Mouse (Mus musculus): ENCODE data around the gene Txndc11. TPM values are rescaled to one million over a fixed set of nuclear protein-coding genes. Genes with fewer than 3 reads are reported as not detected.
A peak's percentile ranks its signal among the peaks of the same experiment; 100 is the strongest.

Gene Txndc11
- polyA plus RNA-seq (2014; fragmentation: Nextera tagmentation; extraction: Ambion mirVana): 31.3 and 33.4 TPM in 2 replicates

DNA sequence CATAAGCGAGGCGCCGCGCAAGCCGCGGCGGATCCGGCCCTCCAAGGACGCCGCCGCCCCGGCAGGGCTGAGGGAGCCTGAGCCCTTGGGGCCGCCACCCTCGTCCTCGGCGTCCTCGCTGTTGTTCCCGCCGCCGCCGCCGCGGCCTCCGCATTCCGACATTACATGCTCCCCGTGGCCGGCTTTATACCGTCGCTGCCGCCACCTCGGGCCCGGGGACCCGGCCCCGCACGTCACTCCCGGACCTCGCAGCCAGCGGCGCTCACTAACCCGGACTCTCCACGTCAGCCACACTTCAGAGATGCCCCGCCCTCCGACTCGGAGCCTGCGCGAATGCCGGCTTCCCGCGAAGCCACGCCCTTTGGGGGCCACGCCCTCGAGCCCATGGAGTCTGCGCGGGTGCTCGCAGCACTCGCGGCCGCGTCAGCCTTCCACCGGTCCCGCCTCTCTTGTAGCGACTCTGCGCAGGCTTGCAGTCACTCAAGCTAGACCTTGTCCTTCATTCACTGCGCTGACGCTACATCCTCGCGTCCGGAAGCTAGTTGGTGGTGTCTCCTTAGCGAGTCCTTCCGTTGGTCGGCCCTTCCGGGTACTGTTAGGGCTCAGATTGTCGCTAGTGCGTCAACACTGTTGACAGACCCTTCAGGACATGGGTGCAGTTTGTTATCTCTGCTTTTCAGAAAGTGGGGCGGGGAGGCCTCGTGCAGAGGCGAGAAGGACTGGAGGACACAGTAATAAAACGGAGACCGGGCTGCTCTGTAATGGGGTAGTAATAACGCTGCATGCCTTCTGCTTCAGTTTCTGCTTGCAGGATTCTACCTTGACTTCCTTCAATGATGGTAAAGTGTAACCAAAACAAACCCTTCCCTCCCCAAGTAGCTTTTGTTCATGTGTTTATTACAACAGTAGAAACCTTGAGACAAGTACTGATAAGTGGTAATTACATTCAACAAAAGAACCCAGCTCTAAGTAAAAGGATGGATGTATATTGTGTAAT lies at the start of gene Txndc11:
TSS of gene Txndc11 (minus strand) at position 303 of the 997 bp plus-strand sequence.
- WGBS: under 1% methylated on average over 75 of the region's 80 CpGs
- peak within 1 kb of the TSS; percentile 77 for H3K4me2 ChIP-seq (replicated peaks; ENCODE audit: low read depth, low read length)

DNA sequence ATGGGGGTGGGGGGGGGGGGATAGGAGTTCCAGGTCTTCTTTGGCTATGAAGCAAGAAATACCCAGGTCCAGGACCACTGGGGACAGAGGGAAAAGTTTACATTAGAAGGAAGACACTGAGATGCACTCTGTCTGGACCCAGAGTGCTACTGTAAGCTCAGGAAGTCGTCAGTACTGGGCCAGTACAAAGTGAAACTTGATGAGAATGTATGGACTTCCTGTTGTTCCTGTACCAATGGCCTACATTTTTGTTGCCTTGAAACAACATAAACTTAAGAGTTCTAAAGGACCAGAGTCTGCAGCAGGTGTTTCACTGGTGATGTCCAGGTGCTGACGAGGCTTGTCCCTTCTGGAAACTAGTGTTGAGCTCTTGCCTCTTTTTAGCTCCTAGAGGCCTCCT lies 43.0 kb upstream of the Txndc11 start:
- H3K27me3 ChIP-seq (ENCODE audit: control insufficient read depth, insufficient read depth, low read length): 0 out of 2 replicates have a peak, but pooled peaks cover 2% of the 10 kb centered on the region
- no peak for ATAC-seq (ENCODE audit: low FRiP score)

More for the DNA sequence above, at the start of gene Txndc11:
- Histone ChIP-seq H3K9me3 (ENCODE audit: control insufficient read depth, low read length) (no peaks in the 10 kb centered on the region), H3K27me3 (ENCODE audit: control insufficient read depth, insufficient read depth, low read length) (no peaks in the 10 kb centered on the region), H3K9ac (ENCODE audit: low read depth, low read length) (peak within 1 kb of the TSS; percentile 73), H3K36me3 (ENCODE audit: control insufficient read depth, insufficient read depth, low read length) (no peaks in the 10 kb centered on the region), H3K4me1 (replicated peaks; ENCODE audit: control insufficient read depth, insufficient read depth, low read length) (peaks cover 5% of the 10 kb centered on the region), H3K4me3 (ENCODE audit: low read depth, low read length) (peak within 1 kb of the TSS; percentile 69), H3K27ac (ENCODE audit: low read depth, low read length) (peak within 1 kb of the TSS; percentile 79)
- ATAC-seq (ENCODE audit: low FRiP score): peak; percentile 99
- peak; percentile 99 for DNase-seq (ENCODE audit: low spot score)

DNA sequence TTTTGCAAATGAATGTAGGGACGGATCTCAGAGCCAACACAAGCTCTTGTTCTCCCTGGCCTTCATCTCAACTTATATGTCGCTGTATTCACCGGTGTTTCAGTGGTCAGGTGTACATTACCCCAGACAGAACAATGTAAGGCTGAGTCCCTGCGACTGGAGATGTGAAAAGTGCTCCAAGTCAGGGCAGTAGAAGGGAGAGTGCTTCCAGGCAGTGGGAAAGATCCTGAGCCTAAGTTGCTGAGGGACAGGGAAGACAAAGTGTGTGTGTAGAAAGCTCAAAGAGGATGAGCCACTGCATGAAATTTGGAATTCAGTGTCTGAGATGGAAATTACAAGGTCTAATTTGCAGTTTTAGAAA lies 42.4 kb upstream of the Txndc11 start:
- Histone ChIP-seq H3K9me3 (ENCODE audit: control insufficient read depth, low read length) (no peaks in the 10 kb centered on the region), H3K36me3 (ENCODE audit: control insufficient read depth, insufficient read depth, low read length) (no peaks in the 10 kb centered on the region), H3K27me3 (ENCODE audit: control insufficient read depth, insufficient read depth, low read length) (0 out of 2 replicates have a peak, but pooled peaks cover 2% of the 10 kb centered on the region), H3K4me1 (replicated peaks; ENCODE audit: control insufficient read depth, insufficient read depth, low read length) (0 out of 2 replicates have a peak, but pooled peaks cover 3% of the 10 kb centered on the region), H3K4me3 (ENCODE audit: low read depth, low read length) (peak overlapping the region; percentile 92), H3K9ac (ENCODE audit: low read depth, low read length) (peak overlapping the region; percentile 87), H3K27ac (ENCODE audit: low read depth, low read length) (no peak overlapping the region), H3K4me2 (replicated peaks; ENCODE audit: low read depth, low read length) (peak overlapping the region; percentile 76)
- no peak for ATAC-seq (ENCODE audit: low FRiP score)
- under 1% methylated on average over 4 of the region's 4 CpGs for WGBS
- no peak for DNase-seq (ENCODE audit: low spot score)

More for the DNA sequence above, 43.0 kb upstream of the Txndc11 start:
- Histone ChIP-seq H3K4me1 (replicated peaks; ENCODE audit: control insufficient read depth, insufficient read depth, low read length) (0 out of 2 replicates have a peak, but pooled peaks cover 3% of the 10 kb centered on the region), H3K4me3 (ENCODE audit: low read depth, low read length) (no peak overlapping the region), H3K27ac (ENCODE audit: low read depth, low read length) (no peak overlapping the region), H3K9me3 (ENCODE audit: control insufficient read depth, low read length) (no peaks in the 10 kb centered on the region), H3K9ac (ENCODE audit: low read depth, low read length) (no peak overlapping the region), H3K36me3 (ENCODE audit: control insufficient read depth, insufficient read depth, low read length) (no peaks in the 10 kb centered on the region), H3K4me2 (replicated peaks; ENCODE audit: low read depth, low read length) (no peak overlapping the region)
- DNase-seq (ENCODE audit: low spot score): no peak
- WGBS: 65% methylated on average over 2 of the region's 2 CpGs

DNA sequence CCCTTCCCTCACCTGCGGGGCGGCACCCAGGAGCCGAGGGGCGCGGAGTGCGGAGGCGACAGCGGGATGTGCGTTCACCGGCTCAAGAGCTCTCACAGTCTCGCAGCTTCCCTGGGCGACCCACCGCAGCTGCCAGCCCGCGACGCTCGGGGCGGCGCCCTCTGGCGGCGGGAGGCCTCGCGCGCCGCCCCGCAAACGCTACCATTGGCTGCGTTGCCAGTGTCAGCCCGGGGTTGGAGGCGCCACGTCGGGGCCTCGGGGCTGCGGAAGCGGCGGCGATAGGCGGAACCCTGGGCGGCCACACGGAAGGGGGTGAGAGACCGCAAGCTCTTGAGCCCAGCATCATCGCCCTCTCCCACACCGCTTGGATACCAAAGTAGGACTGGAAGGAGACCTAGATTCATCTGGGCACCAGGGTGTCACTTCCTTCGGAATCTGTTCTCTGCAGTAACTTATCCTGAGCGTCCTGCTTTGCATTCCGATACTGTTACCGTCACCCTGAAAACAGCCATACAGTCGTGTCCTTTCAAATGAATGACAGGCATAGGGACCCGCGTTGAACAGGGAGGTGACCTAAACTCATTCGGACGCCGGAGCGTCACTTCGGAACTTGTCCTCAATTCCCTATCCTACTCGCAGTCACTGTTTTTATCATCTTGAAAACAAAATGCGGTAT lies 41.9 kb upstream of the Txndc11 start, which contains the start of gene Zc3h7a:
TSS of gene Zc3h7a (minus strand) at position 186 of the 676 bp plus-strand sequence.
- Histone ChIP-seq H3K4me1 (replicated peaks; ENCODE audit: control insufficient read depth, insufficient read depth, low read length) (0 out of 2 replicates have a peak, but pooled peaks cover 3% of the 10 kb centered on the region), H3K4me2 (replicated peaks; ENCODE audit: low read depth, low read length) (peak within 1 kb of the TSS; percentile 76), H3K9ac (ENCODE audit: low read depth, low read length) (peak within 1 kb of the TSS; percentile 87), H3K27me3 (ENCODE audit: control insufficient read depth, insufficient read depth, low read length) (0 out of 2 replicates have a peak, but pooled peaks cover 2% of the 10 kb centered on the region), H3K9me3 (ENCODE audit: control insufficient read depth, low read length) (no peaks in the 10 kb centered on the region), H3K4me3 (ENCODE audit: low read depth, low read length) (peak within 1 kb of the TSS; percentile 92), H3K27ac (ENCODE audit: low read depth, low read length) (peak within 1 kb of the TSS; percentile 85), H3K36me3 (ENCODE audit: control insufficient read depth, insufficient read depth, low read length) (no peaks in the 10 kb centered on the region)
- ATAC-seq (ENCODE audit: low FRiP score) (peak; percentile 93), DNase-seq (ENCODE audit: low spot score) (peak; percentile 97)
- under 1% methylated on average over 57 of the region's 57 CpGs for WGBS

DNA sequence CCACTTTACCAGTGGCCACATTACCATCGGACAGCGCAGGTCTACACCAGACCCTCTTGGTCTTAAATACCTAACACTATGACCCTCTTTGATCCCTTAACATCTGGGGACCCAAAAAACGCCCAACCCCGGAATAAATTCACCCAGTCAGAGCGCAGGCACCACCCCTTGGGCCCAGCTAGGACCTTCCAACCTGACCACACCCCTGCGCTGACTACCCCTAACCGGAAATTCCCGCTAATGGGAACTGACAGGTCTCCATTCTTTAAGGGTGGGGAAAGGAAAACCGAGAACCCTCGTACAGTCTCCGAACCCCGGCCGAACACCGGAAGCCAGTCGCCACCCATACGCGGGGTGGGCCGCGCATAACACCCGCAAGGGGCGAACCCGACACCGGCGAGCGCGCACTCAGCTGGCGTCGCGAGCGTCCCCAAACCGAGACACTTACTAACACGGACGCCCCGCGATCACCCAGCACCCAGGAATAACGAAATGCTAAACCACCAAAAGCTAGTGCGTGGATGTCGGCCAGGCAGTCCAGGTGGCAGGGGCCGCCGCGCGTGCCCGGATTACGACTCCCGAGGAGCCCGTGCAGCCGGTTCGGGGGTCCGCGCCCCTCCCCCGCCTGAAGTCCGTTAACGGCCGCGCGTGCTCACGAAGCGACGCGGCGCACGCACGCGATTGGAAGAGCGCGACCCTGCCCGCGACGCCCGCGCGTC lies 41.2 kb upstream of the Txndc11 start:
- H3K9me3 ChIP-seq (ENCODE audit: control insufficient read depth, low read length): no peaks in the 10 kb centered on the region
- H3K4me1 ChIP-seq (replicated peaks; ENCODE audit: control insufficient read depth, insufficient read depth, low read length): 0 out of 2 replicates have a peak, but pooled peaks cover 3% of the 10 kb centered on the region
- peak overlapping the region; percentile 87 for H3K9ac ChIP-seq (ENCODE audit: low read depth, low read length)
- DNase-seq (ENCODE audit: low spot score): peak; percentile 72
- peak overlapping the region; percentile 76 for H3K4me2 ChIP-seq (replicated peaks; ENCODE audit: low read depth, low read length)
- WGBS: under 1% methylated on average over 71 of the region's 72 CpGs
- H3K4me3 ChIP-seq (ENCODE audit: low read depth, low read length): peak overlapping the region; percentile 92
- ATAC-seq (ENCODE audit: low FRiP score): peak; percentile 72
- 0 out of 2 replicates have a peak, but pooled peaks cover 2% of the 10 kb centered on the region for H3K27me3 ChIP-seq (ENCODE audit: control insufficient read depth, insufficient read depth, low read length)
- H3K36me3 ChIP-seq (ENCODE audit: control insufficient read depth, insufficient read depth, low read length): no peaks in the 10 kb centered on the region
- peak overlapping the region; percentile 85 for H3K27ac ChIP-seq (ENCODE audit: low read depth, low read length)

DNA sequence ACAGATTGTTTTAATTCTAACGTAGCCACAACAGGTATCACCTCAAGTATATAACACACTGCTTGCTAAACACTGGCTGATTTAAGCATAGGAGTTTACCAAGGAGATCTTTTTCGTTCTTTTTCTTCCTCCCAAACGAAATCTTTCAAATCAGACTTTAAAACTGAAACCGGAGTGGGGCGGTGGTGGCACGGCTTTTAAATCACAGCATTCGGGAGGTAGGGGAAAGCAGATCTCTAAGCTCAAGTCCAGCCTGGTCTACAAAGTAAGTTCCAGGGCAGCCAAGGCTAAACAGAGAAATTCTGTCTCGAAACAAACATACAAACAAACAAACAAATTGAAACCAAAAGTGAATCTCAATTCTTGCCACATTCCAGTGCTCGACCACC lies 40.6 kb upstream of the Txndc11 start:
- ATAC-seq (ENCODE audit: low FRiP score) (no peak; the same call in 1 of the 2 replicates), DNase-seq (ENCODE audit: low spot score) (no peak)
- WGBS: 17% methylated on average over 9 of the region's 9 CpGs

DNA sequence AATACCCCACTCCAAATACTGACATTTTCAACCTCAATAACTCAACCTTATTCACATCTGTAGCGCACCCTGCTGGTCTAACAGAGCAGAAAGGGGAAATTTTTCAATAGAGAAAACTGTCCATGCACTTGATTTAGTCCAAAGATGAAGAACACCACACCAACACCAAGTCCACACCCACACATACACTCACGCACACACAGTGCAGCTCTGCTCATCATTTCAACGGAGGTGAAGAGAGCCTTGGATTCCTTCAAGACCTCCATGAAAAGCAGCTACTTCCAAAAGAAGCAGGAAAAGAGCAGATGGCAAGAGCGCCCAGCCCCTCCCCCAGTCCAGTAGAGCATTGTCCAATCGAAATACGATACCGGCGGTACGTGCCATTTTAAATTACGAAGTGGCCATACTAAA lies 40.2 kb upstream of the Txndc11 start:
- DNase-seq (ENCODE audit: low spot score) (peak; percentile 80), ATAC-seq (ENCODE audit: low FRiP score) (no peak)
- Histone ChIP-seq H3K9me3 (ENCODE audit: control insufficient read depth, low read length) (no peaks in the 10 kb centered on the region), H3K36me3 (ENCODE audit: control insufficient read depth, insufficient read depth, low read length) (no peaks in the 10 kb centered on the region), H3K27me3 (ENCODE audit: control insufficient read depth, insufficient read depth, low read length) (0 out of 2 replicates have a peak, but pooled peaks cover 2% of the 10 kb centered on the region), H3K4me3 (ENCODE audit: low read depth, low read length) (peak overlapping the region; percentile 92), H3K27ac (ENCODE audit: low read depth, low read length) (no peak overlapping the region), H3K4me1 (replicated peaks; ENCODE audit: control insufficient read depth, insufficient read depth, low read length) (0 out of 2 replicates have a peak, but pooled peaks cover 3% of the 10 kb centered on the region), H3K9ac (ENCODE audit: low read depth, low read length) (peak overlapping the region; percentile 87; the same call in 1 of the 2 replicates), H3K4me2 (replicated peaks; ENCODE audit: low read depth, low read length) (peak overlapping the region; percentile 76)
- WGBS: 7% methylated on average over 10 of the region's 10 CpGs

More for the DNA sequence above, 40.6 kb upstream of the Txndc11 start:
- Histone ChIP-seq H3K36me3 (ENCODE audit: control insufficient read depth, insufficient read depth, low read length) (no peaks in the 10 kb centered on the region), H3K9me3 (ENCODE audit: control insufficient read depth, low read length) (no peaks in the 10 kb centered on the region), H3K27me3 (ENCODE audit: control insufficient read depth, insufficient read depth, low read length) (0 out of 2 replicates have a peak, but pooled peaks cover 2% of the 10 kb centered on the region), H3K9ac (ENCODE audit: low read depth, low read length) (peak overlapping the region; percentile 87), H3K4me1 (replicated peaks; ENCODE audit: control insufficient read depth, insufficient read depth, low read length) (0 out of 2 replicates have a peak, but pooled peaks cover 3% of the 10 kb centered on the region), H3K4me2 (replicated peaks; ENCODE audit: low read depth, low read length) (peak overlapping the region; percentile 76), H3K4me3 (ENCODE audit: low read depth, low read length) (peak overlapping the region; percentile 92), H3K27ac (ENCODE audit: low read depth, low read length) (peak overlapping the region; percentile 85; the same call in 1 of the 2 replicates)

DNA sequence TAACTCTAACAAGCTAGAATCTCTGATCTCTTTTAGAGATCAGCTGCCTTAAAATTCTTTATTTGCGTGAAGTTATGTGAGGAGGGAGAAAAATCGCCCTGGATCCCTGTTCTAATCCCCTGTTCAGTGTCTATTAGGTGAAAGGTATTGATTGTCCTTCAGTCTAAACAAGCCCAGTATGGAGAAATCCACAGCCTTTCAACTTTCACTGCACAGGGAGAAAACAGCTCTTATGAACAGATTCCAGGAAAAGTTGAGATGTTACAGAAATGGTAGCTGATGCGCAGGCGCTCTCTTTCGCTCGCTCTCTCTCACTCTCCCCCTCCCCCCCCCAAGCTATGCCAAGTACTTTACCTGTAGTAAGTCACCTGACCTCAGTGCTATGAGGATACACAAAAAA lies 37.2 kb upstream of the Txndc11 start:
- no peaks in the 10 kb centered on the region for H3K36me3 ChIP-seq (ENCODE audit: control insufficient read depth, insufficient read depth, low read length)
- no peak overlapping the region for H3K4me2 ChIP-seq (replicated peaks; ENCODE audit: low read depth, low read length)
- no peaks in the 10 kb centered on the region for H3K9me3 ChIP-seq (ENCODE audit: control insufficient read depth, low read length)
- ATAC-seq (ENCODE audit: low FRiP score) (no peak), DNase-seq (ENCODE audit: low spot score) (no peak)
- H3K27me3 ChIP-seq (ENCODE audit: control insufficient read depth, insufficient read depth, low read length): no peaks in the 10 kb centered on the region
- no peak overlapping the region for H3K4me3 ChIP-seq (ENCODE audit: low read depth, low read length)
- WGBS: 86% methylated on average over 6 of the region's 6 CpGs
- H3K9ac ChIP-seq (ENCODE audit: low read depth, low read length): no peak overlapping the region
- H3K27ac ChIP-seq (ENCODE audit: low read depth, low read length): no peak overlapping the region
- no peaks in the 10 kb centered on the region for H3K4me1 ChIP-seq (replicated peaks; ENCODE audit: control insufficient read depth, insufficient read depth, low read length)
